Mouse (Mus musculus): ENCODE results near the gene Enoph1. TPM values are rescaled to one million over a fixed set of nuclear protein-coding genes. Genes with fewer than 3 reads are reported as not detected.

Gene Enoph1
- polyA plus RNA-seq, 1 experiment, result 34.2 TPM

GRCm38 (mm10) chr5:100110581-100110980 is 70.8 kb downstream of the Enoph1 start:
- WGBS, result 73% methylated on average over 3 of the region's 3 CpGs
- H3K4me3 ChIP-seq (ENCODE audit: control insufficient read depth, insufficient read depth, low read length), result no peak overlapping the region
- TF ChIP-seq POLR2A (IDR thresholded peaks at IDR 0.05; ENCODE audit: control insufficient read depth, extremely low read depth, insufficient read depth, low read length, poor library complexity) (no peak), CTCF (IDR thresholded peaks at IDR 0.05; ENCODE audit: borderline replicate concordance, control insufficient read depth, extremely low read depth, insufficient read depth, low read length, poor library complexity) (no peak)
- H3K27me3 ChIP-seq (ENCODE audit: control insufficient read depth, insufficient read depth, low read length), result no peaks in the 10 kb centered on the region
- H3K4me1 ChIP-seq (replicated peaks; ENCODE audit: control insufficient read depth, insufficient read depth, low read length), result no peaks in the 10 kb centered on the region; the same call in 1 of the 2 replicates
- no peaks in the 10 kb centered on the region for H3K36me3 ChIP-seq (ENCODE audit: control insufficient read depth, insufficient read depth, low read length)
- no peak overlapping the region for H3K27ac ChIP-seq (ENCODE audit: control insufficient read depth, insufficient read depth, low read length)
- no peak for DNase-seq

- 72% methylated on average over 5 of the region's 5 CpGs for WGBS
- DNase-seq, result no peak
- no peaks in the 10 kb centered on the region for H3K36me3 ChIP-seq (ENCODE audit: control insufficient read depth, insufficient read depth, low read length)
- no peaks in the 10 kb centered on the region; the same call in 1 of the 2 replicates for H3K4me1 ChIP-seq (replicated peaks; ENCODE audit: control insufficient read depth, insufficient read depth, low read length)
- H3K27ac ChIP-seq (ENCODE audit: control insufficient read depth, insufficient read depth, low read length), result no peak overlapping the region
- TF ChIP-seq CTCF (IDR thresholded peaks at IDR 0.05; ENCODE audit: borderline replicate concordance, control insufficient read depth, extremely low read depth, insufficient read depth, low read length, poor library complexity), result no peak
- no peak for TF ChIP-seq POLR2A (IDR thresholded peaks at IDR 0.05; ENCODE audit: control insufficient read depth, extremely low read depth, insufficient read depth, low read length, poor library complexity)
- H3K27me3 ChIP-seq (ENCODE audit: control insufficient read depth, insufficient read depth, low read length), result no peaks in the 10 kb centered on the region
- H3K4me3 ChIP-seq (ENCODE audit: control insufficient read depth, insufficient read depth, low read length), result no peak overlapping the region
Observed at GRCm38 (mm10) chr5:100113403-100113802, 73.6 kb downstream of the Enoph1 start.

Other genes starting within 250 kb of the Enoph1 start
- gene Vamp9, start 133.7 kb upstream of the Enoph1 start, polyA plus RNA-seq (2012; rRNA removed), result not detected in 2 replicates
- 62.6 and 93.5 TPM in 2 replicates for gene Hnrnpd, start 61.0 kb upstream of the Enoph1 start, polyA plus RNA-seq (2012; rRNA removed)
- 3.9 and 5.6 TPM in 2 replicates for gene 4930524J08Rik, start 60.9 kb upstream of the Enoph1 start, polyA plus RNA-seq (2012; rRNA removed)
- 142 and 148 TPM in 2 replicates for gene Hnrnpdl, start 321 bp upstream of the Enoph1 start, polyA plus RNA-seq (2012; rRNA removed)
- gene Tmem150c, start 119.8 kb downstream of the Enoph1 start, polyA plus RNA-seq (2012; rRNA removed), result 4.4 TPM in 2 replicates